Mouse (Mus musculus) ES-E14 (cell line): ENCODE measurements around the gene Wdr18.

ENCODE experiments used
- CHD2 ChIP-seq: IDR thresholded peaks from 2 replicates; pipeline ENCODE4 v1.6.1; 2014; ENCODE audit warnings: mild to moderate bottlenecking, low read depth, low read length, inconsistent platforms
- MAFK ChIP-seq: IDR thresholded peaks from 2 replicates; pipeline ENCODE4 v1.6.1; 2014; ENCODE audit warnings: mild to moderate bottlenecking, low read depth, low read length, inconsistent platforms; ENCODE audit not compliant: insufficient read depth
- ZC3H11A ChIP-seq: IDR thresholded peaks from 2 replicates; pipeline ENCODE4 v1.6.1; 2012; ENCODE audit warnings: low read depth, mild to moderate bottlenecking, inconsistent platforms, low read length, borderline replicate concordance
- ZNF384 ChIP-seq: IDR thresholded peaks from 2 replicates; pipeline ENCODE4 v1.6.1; 2012; ENCODE audit warnings: low read depth, low read length, inconsistent platforms

- TF ChIP-seq ZNF384 (no peak), CHD2 (no peak), MAFK (no peak), ZC3H11A (peak; percentile 27; the same call in 1 of the 2 replicates)
Measured at GRCm38 (mm10) chr10:79959847-79960601, at the start of gene Wdr18.
